Mouse (Mus musculus): ENCODE results near the gene Parl. TPM values are rescaled to one million over a fixed set of nuclear protein-coding genes. Genes with fewer than 3 reads are reported as not detected.

The Parl gene
- polyA plus RNA-seq, 1 experiment from 2014 or later, result 64.4 TPM

DNA sequence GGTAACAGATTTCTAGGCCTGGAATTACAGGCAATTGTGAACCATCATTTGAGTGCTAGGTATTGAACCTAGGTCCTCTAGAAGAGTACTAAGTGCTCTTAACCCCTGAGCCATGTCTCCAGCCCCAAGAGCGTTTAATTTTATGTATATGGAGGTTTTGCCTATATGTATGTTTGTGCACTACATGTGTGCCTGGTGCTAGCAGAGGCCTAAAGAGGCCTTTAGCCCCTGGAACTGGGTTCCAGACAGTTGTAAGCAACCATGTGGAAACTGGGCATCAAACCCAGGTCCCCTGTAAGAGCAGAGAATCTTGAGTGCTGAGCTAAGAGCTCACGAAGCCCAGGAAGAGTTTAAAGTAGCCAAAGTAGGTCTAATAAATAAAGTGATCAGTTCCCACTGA, 2.1 kb downstream of the Parl start:
- DNase-seq (ENCODE audit: low read depth, low spot score) (no peak), ATAC-seq (no peak)
- CTCF ChIA-PET, result interaction anchor here (1.8 kb wide), 1 partner anchor 86 kb away, joined by 5 read pairs; no protein-coding TSS in a partner anchor
- H3K27me3 ChIP-seq, result no peaks in the 10 kb centered on the region
- in situ Hi-C loops (cut with MboI; ENCODE audit: low pct_unique_long_range_greater_than_20kb), result loop anchor here (5.0 kb wide), 1 partner anchor 73 kb away; no protein-coding TSS in a partner anchor
- POLR2A ChIA-PET, result interaction anchor here (0.6 kb wide), 1 partner anchor 67 kb away, joined by 4 read pairs; no protein-coding TSS in a partner anchor
- no peak for TF ChIP-seq CTCF (IDR thresholded peaks at IDR 0.05)

DNA sequence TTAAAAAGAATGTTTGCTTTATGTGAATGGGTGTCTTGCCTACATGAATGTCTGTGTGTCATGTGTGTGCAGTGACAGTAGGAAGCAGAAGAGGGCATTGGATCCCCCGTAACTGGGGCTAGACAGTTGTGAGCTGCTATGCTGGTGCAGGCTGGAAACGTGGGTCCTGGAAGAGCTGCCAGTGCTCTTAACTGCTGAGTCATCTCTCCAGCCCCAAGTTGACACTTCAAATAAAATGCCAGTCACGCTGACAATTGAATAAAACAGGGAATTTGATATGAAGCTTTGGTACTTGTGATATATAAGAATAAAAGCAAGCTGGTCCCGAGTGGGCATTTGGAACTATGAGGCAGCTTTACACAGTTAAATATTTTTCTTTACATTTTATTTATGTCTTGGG, 21.9 kb downstream of the Parl start:
- in situ Hi-C loops (cut with MboI; ENCODE audit: low pct_unique_long_range_greater_than_20kb), result no loop called here
- ATAC-seq, result no peak
- ChIA-PET CTCF (interaction anchor here (0.7 kb wide), 1 partner anchor 66 kb away, joined by 3 read pairs; no protein-coding TSS in a partner anchor), POLR2A (interaction anchor here (0.6 kb wide), 2 partner anchors 116 to 120 kb away, joined by 3 to 5 read pairs; no protein-coding TSS in a partner anchor)
- no peaks in the 10 kb centered on the region for H3K27me3 ChIP-seq
- no peak for TF ChIP-seq CTCF (IDR thresholded peaks at IDR 0.05)
- no peak for DNase-seq (ENCODE audit: low read depth, low spot score)

DNA sequence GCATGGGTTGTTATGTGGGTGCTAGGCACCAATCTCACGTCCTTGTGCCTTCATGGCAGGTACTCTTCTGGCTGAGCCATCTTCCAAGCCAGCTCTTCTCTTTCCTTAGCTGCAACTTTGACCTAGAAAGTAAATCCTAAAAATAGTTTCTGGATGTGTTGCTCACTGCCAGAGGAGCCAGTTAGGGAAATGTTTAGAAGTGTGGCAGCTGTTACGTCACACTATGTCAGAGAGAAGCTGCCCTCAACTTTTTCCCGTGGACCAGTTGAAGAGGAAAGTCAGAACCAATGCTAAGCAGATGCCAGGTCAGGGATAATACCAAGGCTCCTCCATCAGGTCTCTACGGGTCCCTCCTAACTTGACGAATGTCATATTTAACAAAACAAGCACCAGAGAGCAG, 22.8 kb downstream of the Parl start:
- no peaks in the 10 kb centered on the region for H3K27me3 ChIP-seq
- CTCF ChIA-PET, result interaction anchor here (0.7 kb wide), 1 partner anchor 66 kb away, joined by 3 read pairs; no protein-coding TSS in a partner anchor
- no peak for DNase-seq (ENCODE audit: low read depth, low spot score)
- ATAC-seq, result no peak
- in situ Hi-C loops (cut with MboI; ENCODE audit: low pct_unique_long_range_greater_than_20kb), result no loop called here
- POLR2A ChIA-PET, result interaction anchor here (0.6 kb wide), 1 partner anchor 119 kb away, joined by 3 read pairs; no protein-coding TSS in a partner anchor
- TF ChIP-seq CTCF (IDR thresholded peaks at IDR 0.05), result no peak

DNA sequence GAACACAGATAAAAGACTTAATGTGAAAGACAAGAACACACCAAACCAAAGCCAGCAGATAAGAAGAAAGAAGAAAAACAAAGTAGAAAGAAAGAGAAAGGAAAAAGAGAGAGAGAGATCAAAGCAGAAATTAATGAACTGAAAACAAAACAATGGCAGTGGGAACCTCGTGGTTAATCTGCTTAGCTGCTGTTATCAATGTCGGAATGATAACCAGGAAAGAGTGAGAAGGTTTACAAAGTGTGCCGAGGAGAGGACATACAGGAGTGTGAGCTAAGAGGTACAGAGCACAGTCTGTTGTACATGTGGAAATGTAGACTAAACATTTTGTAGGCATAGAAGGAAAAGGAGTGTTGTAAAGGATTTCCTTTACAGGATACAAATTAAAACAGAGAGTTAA, 29.2 kb downstream of the Parl start:
- peaks cover 3% of the 10 kb centered on the region for H3K27me3 ChIP-seq
- in situ Hi-C loops (cut with MboI; ENCODE audit: low pct_unique_long_range_greater_than_20kb), result no loop called here
- ATAC-seq (no peak), DNase-seq (ENCODE audit: low read depth, low spot score) (no peak)
- POLR2A ChIA-PET, result no interaction called here
- TF ChIP-seq CTCF (IDR thresholded peaks at IDR 0.05), result no peak
- CTCF ChIA-PET, result interaction anchor here (1.0 kb wide), 1 partner anchor 26 kb away, joined by 3 read pairs; no protein-coding TSS in a partner anchor

DNA sequence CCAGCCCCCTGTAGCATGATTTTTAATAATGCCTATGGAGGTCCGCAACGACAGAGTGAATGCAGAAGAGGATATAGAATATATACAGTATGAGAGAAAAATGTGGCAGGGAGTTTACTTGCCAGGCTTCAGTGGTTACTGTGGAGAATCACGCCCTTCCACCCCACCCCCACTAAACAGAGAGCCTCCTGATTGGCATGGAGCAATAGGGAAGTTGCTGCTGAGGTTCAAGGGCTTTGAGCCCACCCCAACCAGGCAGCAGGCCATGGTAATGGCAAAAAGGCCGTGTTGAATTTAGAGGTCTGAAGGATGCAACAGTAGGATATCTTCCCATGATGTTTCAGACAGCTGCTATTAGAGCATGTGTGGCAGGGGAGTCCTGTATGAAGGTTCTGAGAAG, 30.8 kb downstream of the Parl start:
- in situ Hi-C loops (cut with MboI; ENCODE audit: low pct_unique_long_range_greater_than_20kb), result no loop called here
- TF ChIP-seq CTCF (IDR thresholded peaks at IDR 0.05), result no peak
- ATAC-seq (no peak), DNase-seq (ENCODE audit: low read depth, low spot score) (no peak)
- ChIA-PET CTCF (no interaction called here), POLR2A (no interaction called here)
- peaks cover 3% of the 10 kb centered on the region for H3K27me3 ChIP-seq

DNA sequence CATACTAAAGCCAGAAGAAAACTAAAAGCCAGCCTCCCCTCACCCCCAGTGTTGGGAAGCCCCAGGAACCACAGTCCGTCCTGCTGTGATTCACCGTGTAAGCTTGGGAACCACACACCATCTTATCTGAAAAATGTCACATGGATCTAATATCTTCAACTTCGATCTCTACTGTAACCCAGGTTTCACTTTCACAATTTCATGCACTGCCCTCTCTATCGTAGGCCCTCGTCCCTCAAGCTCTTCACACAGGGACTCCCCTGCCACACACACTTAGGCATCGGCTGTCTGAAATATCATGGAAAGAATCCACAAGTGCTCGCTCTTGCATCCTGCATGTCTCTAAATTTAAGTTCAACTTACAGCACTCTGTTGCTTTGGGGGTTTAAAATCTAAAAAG, 37.1 kb downstream of the Parl start:
- CTCF ChIA-PET, result no interaction called here
- POLR2A ChIA-PET, result no interaction called here
- no peak for DNase-seq (ENCODE audit: low read depth, low spot score)

DNA sequence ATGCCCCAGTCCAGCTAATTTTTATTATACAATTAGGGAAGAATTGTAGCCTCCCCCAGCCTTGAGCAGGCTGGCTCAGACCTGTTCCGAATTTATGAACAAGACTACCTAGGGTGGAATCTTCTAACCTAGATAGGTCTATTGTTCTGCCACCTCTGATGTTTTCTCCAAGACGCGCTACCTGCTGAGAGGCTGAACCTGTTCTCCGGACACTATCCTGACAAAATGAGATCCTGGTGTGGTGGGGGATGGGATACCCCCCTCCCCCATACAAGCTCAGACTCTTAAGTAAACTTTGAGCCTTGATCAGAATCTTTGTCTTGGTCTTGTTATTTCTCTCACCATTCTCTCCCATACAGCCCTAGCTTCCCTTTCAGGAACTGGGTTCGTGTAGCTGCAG, 44.3 kb downstream of the Parl start:
- in situ Hi-C loops (cut with MboI; ENCODE audit: low pct_unique_long_range_greater_than_20kb), result no loop called here
- DNase-seq (ENCODE audit: low read depth, low spot score), result no peak
- ChIA-PET CTCF (no interaction called here), POLR2A (no interaction called here)
- no peak for ATAC-seq
- peaks cover 37% of the 10 kb centered on the region for H3K27me3 ChIP-seq
- TF ChIP-seq CTCF (IDR thresholded peaks at IDR 0.05), result no peak

More for the DNA sequence above, 37.1 kb downstream of the Parl start:
- no peak for TF ChIP-seq CTCF (IDR thresholded peaks at IDR 0.05)
- in situ Hi-C loops (cut with MboI; ENCODE audit: low pct_unique_long_range_greater_than_20kb), result no loop called here
- peaks cover 17% of the 10 kb centered on the region for H3K27me3 ChIP-seq
- no peak for ATAC-seq

DNA sequence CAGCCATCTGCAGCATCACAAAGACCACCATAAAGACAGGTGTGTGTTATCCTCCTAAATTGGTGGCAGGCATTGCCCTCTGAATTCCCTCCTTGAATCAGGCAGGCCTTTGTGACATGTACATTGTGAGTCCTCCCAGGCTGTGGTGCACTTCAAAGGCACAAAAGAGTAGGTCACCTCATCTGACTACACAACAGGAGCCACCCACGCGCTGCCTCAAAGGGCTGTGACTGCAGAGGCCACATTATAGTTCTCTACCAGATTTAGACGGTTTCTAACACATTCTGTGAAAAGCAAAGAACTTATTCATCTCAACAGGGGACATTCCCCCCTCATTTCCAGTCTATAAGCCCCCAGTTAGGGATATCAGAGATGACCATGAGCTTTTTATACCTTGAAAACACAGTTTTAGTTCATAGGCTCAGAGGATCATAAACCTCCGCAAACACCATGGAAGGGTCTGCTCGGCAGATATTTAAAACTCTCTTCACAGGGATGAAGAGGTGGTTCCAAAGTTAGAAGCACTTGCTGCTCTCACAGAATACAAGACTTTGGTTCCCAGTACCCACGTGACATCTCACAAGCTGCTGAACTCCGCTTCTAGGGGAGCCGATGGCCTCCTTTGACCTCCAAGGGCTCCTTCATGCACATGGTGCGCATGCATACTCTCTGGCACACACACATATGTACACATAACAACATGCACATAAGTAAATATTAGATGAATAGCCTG, 53.6 kb downstream of the Parl start:
- no peak for ATAC-seq
- POLR2A ChIA-PET, result no interaction called here
- in situ Hi-C loops (cut with MboI; ENCODE audit: low pct_unique_long_range_greater_than_20kb), result no loop called here
- DNase-seq (ENCODE audit: low read depth, low spot score), result no peak
- no peak for TF ChIP-seq CTCF (IDR thresholded peaks at IDR 0.05)
- CTCF ChIA-PET, result no interaction called here
- peaks cover 12% of the 10 kb centered on the region for H3K27me3 ChIP-seq

DNA sequence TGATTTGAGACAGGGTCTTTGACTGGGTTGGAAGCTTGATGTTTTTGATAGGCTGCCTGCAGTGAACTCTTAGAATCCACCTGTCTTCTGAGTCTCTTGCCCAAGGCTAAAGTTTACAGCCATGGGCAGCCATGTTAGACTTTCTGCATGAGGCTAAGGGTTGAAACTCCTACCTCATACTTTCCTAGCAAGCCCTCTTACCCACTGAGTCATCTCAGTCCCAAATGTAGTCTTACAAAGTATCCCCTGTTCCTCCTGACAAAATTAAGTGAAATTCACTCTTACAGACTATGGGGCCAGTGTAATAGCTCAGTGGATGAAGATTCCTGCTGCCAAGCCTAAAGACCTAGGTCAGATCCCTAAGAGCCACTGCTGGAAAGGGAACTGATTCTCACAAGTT, 55.1 kb downstream of the Parl start:
- TF ChIP-seq CTCF (IDR thresholded peaks at IDR 0.05), result no peak
- ChIA-PET POLR2A (no interaction called here), CTCF (interaction anchor here (1.8 kb wide), 1 partner anchor 10 kb away, joined by 4 read pairs; no protein-coding TSS in a partner anchor)
- no peak for DNase-seq (ENCODE audit: low read depth, low spot score)
- H3K27me3 ChIP-seq, result peaks cover 15% of the 10 kb centered on the region
- in situ Hi-C loops (cut with MboI; ENCODE audit: low pct_unique_long_range_greater_than_20kb), result no loop called here
- no peak for ATAC-seq

DNA sequence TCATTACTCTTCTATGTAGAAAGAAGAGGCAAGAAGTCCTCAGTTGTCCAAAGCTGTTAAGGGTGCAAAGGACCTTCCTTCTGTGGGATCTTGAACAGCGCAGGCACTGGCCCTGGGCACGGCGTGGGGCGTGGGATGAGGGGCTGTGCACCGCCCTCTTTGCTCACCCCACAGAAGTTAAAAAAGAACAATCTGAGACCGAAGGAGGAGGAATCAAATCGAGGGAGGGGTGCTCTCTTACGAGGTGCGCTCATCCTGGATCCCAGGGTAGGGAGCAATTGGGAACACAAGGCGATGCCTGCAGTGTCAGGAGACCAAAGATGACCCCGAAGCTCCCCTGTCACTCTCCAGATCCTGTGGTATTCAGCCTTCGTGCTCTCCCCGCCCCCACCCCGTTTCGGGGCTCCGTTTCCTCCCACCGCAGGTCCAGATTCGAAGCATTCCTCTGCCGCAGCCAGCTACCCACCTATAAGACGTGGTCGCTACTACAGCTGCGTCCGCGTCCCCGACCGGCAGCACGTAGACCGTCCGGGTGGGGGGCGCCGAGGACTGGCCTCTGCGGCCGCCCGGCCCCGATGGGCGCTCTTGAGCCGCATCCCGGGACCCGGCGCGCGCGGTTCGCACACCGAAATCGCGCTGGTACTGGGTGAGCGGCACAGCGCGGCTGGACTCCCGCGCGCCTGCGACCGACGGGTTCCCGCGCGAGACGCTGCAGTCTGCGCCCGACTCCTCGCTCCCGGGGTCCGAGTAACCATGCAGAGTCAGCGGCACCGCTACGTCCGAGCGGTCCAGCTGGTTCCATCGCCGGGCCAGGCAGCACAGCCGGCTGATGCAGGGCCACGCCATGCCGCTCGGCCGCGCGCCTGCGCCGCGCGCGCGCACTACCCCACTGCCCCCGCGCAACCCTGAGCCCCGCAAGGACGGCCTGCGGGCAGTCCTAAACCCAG, 61.4 kb downstream of the Parl start, which contains the start of gene Map6d1:
Gene Map6d1 (minus strand): TSS at position 891 of the 947 bp plus-strand sequence.
- peak; percentile 4 for ATAC-seq
- CTCF ChIA-PET, result no interaction called here
- H3K27me3 ChIP-seq, result peaks cover 17% of the 10 kb centered on the region
- no peak for DNase-seq (ENCODE audit: low read depth, low spot score)
- POLR2A ChIA-PET, result no interaction called here
- in situ Hi-C loops (cut with MboI; ENCODE audit: low pct_unique_long_range_greater_than_20kb), result no loop called here
- no peak for TF ChIP-seq CTCF (IDR thresholded peaks at IDR 0.05)

Measured in Patski (cell line).